Mouse (Mus musculus) layer of hippocampus, postnatal 25 days (tissue): ENCODE data around the gene Cabp4. TPM values are rescaled to one million over a fixed set of nuclear protein-coding genes. Genes with fewer than 3 reads are reported as not detected.

Experiments
- DNase-seq, 2 experiments: peaks; one replicate each; pipeline ENCODE4 v3.0.0; 2022; ENCODE audit warnings: mixed read lengths in 2 of 2, low spot score in 1 of 2; ENCODE audit errors: extremely low spot score in 1 of 2
- total RNA-seq, 2 experiments: library from RNA; stranded (reverse); gene quantifications; 2 replicates each; pipeline ENCODE4 v1.2.3; 2021

Cabp4 gene
- total RNA-seq, 2 experiments from 2014 or later, result 0.20 TPM; not detected in 1

DNA sequence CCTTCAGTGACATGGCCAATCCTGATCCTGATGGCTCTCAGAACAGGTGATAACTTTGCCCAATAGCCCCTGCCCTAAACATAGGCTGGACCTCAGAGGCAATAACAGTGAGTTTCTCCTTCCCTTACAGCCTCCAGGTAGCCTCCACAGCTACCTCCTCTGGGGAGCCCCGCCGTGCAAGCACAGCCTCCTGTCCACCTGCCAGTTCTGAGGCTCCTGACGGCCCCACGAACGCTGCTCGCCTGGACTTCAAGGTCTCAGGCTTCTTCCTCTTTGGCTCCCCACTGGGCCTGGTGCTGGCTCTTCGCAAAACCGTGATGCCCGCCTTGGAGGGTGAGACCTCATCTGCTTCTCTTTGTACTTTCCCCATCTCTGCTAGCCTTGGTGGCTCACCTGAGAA lies 35.3 kb downstream of the Cabp4 start:
- DNase-seq, result no peak

DNA sequence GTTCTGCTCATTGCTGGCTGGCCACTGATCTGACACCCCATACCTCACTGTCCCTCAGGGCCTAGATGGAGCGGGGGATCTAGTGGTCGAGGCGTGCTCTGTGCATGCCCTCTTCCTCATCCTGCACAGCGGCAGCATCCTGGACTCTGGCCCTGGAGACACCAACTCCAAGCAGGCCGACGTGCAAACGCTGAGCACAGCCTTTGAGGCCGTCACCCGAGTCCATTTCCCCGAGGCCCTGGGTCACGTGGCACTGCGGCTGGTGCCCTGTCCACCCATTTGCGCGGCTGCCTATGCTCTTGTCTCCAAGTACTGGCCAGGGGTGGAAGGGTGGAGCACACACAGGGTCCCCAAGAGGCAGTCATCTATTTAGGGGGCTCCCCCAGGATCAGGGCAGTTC lies 37.2 kb downstream of the Cabp4 start:
- DNase-seq, result no peak

DNA sequence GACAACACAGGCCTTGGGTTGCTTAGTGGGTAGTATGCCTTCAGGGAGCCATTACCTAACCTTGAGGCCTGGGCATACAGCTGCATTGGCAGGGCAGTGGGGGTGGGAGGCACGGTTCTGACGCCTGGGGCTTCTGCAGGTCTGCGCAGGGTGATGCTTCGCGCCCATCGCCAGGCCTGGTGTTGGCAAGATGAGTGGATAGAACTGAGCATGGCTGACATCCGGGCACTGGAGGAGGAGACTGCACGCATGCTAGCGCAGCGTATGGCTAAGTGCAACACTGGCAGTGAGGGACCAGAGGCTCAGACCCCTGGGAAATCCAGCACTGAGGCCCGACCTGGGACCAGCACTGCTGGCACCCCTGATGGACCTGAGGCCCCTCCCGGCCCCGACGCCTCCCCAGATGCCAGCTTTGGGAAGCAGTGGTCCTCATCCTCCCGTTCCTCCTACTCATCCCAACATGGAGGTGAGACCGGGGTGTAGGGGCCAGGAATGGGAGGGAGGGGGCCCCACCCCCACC lies 39.1 kb downstream of the Cabp4 start:
- DNase-seq, result no peak

DNA sequence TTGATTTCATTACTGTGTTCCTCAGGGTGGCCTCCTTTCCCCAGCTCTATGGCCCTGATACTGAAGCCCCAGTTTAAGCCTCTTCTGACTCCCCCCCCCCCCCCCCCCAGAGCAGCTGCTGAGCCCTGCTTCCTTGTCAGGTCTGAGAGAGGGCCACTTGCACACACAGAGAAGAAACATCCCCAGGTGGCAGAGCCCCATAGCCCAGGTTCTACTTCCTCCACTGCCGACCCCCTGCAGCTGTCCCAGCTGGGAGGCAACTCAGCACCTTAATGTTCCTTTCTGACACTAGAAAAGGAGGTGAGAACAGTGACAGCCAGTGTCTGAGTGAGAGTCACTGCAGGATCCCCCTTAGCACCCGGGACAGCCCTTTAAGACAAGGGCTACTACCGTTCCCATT lies 40.0 kb downstream of the Cabp4 start:
- DNase-seq, result no peak

DNA sequence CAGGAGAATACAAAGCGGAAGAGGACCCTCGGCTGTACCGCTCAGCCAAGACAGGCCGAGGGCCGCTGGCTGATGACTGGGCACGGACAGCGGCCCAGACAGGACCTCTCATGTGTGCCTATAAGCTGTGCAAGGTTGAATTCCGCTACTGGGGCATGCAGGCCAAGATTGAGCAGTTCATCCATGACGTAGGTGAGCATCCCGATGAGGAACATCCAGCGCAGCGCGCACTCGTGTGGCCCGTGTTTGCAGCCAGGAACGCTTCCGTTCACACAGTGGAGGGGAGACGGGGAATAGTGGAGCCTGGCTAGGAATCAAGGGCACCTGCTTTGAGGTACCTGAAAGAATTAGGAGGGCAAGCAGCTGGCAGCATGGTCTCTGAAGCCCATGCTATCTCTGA lies 40.5 kb downstream of the Cabp4 start:
- no peak for DNase-seq

DNA sequence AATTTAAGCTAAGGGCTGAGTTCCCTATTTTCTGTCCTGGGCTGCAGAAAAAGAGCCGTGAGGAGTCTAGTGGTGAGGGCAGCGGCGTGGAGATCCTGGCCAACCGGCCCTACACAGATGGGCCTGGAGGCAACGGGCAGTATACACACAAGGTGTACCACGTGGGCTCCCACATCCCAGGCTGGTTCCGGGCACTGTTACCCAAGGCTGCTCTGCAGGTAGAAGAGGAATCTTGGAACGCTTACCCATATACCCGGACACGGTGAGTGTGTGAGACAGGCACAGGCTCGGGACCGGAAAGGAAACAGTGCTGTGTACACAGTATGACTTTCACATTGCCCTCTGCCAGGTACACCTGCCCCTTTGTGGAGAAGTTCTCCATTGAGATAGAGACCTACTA lies 41.2 kb downstream of the Cabp4 start:
- no peak for DNase-seq

DNA sequence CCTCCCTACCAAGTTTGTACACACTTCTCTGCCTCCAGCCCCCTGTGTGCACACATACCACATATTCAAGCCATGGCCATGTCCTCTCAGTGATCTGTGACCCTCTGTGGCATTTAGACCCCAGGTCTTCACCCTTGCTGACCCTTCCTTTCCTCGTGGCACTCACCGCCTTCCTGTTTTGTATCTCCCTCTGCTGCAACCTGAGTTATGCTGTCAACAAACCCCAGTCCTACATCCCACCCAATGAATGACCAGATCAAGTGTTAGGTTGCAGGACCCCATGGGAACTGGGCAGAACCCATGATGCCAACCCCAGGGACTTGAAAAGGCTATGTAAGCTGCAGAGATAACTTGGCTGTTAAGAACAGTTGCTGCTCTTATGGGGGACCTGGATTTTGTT lies 41.8 kb downstream of the Cabp4 start:
- DNase-seq, result no peak

DNA sequence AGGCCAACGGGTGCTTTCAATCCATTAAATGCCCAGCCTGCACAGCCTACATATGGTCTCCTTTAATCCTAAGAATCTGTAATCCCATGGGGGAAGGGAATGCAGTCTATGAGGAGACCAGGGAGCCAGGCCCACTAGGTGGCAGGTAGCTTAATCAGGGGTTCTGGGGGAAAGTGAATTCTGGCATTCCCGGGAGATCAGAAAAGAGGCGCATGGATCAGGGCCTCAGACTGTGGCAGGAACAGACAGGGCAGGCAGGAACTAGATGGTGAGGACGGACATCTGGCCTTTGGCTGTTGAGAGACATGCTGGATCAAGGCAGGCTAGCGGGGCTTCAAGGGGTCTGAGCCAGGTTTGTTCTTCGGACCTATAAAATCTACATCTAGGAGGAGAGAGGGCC lies 42.4 kb downstream of the Cabp4 start:
- DNase-seq, result no peak

DNA sequence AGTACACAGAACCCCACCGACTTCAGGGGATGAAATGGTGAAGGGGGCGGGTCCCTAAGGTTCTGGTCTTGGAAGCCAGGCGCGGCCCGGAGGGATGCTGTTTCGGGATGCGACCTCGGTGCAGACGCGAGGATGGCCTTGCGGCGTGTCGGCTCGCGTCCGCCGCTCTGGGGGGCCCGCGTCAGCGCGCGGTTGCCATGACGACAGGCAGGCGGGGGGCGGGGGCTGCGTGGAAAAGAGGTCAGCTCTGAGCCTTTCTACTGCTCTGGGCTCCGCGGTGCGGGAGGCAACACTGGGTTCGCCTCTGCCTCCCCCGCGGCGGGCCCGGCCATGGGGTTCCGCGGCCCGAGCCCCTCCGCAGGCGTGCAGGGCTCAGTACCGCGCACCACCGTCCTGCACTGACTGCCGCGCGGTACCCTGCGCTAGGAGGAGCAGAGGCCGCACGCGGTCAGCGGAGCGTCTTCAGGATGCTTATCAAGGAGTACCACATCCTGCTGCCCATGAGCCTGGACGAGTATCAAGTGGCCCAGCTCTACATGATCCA lies 43.0 kb downstream of the Cabp4 start:
- peak; percentile 58 to 68 for DNase-seq

DNA sequence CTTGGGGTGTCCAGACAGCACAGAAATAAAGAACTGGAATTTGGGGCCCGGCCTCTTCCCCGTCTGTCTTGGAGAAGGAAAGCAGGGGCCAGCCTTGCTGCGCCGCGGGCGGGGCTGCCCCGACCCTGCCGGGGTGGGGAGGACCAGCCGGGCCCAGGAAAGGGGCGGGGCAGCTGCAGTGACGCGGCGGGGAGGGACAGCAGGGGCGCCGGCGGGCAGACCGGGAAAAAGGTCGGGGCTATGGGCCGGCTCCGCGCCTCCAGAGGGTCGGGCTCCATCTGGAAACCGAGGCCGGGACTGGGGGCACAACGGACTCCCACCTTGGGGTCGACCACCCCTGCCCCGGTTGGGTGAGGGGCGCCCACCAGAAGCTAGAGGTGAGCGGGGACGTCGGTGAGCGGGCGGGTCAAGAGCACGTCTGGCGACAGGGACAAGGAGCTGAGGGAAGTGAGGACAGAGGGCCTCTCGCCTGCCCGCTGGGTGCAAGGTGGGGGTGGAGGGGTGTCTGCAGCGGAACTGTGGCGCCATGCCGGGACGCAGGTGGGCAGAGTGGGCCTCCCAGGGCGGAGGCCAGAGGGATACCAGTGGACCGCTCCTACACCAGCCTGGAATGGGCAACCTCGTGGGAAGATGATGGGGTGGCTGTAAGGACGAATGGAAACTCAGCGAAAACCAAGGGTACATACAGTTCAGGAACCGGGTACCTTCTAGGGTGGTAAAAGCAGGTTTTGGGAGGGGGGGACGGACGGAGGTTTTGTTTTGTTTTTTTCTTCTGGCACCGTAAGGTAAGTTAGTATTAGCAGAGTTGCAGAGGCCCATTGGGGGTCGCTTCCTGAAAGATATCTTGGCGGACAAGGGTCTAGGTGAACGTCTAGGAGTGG lies 43.8 kb downstream of the Cabp4 start, which contains the start of gene Pitpnm1:
Gene Pitpnm1, plus strand, starts transcription at position 162 of the 881 bp plus-strand sequence.
- DNase-seq, result peak in 1 of 2 experiments; percentile 43

DNA sequence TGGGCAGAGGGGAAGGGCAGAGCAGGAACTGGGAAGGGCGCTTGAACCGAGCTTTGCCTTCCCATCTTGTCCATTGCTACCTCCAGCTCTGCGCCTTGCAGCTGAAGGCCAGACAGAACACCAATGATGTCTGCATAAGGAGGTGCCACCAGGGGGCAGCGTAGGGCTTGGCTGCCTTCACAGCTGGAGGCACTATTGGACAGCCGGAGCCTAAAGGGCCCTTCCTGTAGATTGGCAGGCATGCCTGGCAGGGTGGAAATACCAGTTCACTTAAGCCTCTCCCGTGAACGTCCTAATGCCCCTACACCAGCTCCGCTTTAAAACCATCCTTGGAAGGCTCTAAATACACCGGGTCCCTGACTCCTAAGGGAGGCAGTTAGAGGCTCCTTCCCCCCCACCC lies 44.8 kb downstream of the Cabp4 start:
- peak; percentile 81 to 92 for DNase-seq

DNA sequence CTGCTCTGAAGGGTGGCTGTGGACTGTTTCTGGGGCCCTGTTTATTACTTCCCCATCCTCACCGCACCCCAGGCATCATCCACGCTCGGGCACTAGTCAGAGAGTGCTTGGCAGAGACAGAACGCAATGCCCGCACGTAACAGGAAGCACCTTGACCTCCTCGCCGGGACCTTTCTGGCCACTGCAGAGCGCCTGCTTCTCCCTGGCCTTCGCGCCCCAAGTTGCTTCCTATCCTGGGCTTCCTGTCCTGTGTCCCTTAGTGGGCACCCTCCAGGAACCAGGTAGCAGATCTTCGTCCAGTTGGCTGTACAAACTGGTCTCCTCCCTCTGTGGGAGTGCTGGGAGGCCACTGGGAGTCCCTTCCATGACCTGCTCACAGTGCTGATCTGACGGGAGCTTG lies 45.4 kb downstream of the Cabp4 start:
- DNase-seq, result no peak

DNA sequence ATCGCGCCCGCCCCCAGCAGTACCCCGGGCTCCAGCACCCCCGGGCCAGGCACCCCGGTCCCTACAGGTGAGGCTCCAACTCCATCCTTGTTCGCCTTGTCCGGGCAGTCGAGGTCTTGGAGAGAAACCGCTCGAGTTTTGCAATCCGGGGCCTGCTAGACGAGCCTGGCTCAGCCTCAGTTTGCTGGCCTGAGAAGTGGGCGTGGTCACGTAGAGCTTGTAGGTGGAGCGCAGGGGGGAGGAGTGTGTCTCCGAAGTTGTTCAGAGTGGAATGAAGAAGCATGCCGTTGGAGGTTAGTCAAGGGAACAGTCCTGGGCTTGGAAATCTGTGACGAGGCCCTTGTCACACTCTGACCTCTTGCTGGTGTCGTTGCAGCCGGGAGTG lies 46.4 kb downstream of the Cabp4 start:
- DNase-seq, result no peak

DNA sequence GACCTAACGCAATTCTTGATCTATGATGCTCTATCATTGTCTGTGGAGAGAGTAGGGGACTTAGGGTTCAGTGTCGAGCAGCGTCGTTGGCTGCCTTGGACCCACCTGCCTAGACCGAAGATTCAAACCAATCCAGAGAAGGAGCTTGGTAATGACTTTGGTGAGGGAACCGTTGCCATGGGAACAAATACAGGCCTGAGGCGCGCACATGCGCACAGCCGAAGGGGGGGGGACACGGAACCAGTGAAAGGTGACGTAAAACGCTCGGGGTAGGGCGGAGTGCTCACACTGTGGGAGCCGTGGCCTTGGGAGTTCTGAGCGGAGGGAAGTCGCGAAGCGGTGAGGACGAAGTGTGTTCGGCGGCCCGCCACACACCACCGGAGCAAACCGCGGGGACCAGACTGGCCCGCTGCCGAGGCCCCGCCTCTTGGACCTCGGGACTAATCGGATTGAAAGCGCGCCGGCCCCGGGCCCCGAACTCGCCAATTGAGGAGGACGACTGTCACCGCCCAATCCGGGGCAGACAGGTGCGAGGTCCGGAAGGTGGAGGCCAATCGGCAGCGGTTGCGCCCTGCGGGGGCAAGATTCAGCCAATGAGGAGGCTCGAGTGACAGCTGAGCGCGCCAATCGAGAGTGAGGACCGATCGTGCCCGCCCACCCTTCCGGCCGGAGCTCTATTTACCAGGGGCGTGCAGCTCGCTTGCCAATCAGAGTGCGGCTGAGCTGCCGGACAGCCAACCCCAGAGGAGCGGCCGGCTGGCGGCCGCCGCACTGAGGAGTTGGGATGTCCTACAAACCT lies 47.0 kb downstream of the Cabp4 start, which contains the start of gene Cdk2ap2:
Gene Cdk2ap2, plus strand, starts transcription at position 541 of the 799 bp plus-strand sequence.
- DNase-seq, result peak; percentile 100

DNA sequence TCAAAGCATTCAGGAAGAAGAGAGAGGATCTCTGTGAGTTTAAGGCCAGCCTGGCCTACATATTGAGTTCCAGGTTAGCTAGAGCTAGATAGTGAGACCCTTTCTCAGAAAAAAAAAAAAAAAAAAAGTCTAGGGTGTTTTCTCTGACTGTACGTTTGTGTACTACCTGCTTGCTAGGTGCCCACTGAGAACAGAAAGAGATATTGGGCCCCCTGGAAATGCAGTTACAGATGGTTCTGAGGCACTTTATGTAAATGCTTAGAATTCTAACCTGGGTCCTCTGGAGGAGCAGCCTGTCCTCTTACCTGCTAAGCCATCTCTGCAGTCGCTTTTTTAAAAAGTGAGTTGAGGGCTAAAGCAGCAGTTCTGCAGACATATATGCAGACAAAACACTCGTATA lies 48.0 kb downstream of the Cabp4 start:
- DNase-seq, result no peak

DNA sequence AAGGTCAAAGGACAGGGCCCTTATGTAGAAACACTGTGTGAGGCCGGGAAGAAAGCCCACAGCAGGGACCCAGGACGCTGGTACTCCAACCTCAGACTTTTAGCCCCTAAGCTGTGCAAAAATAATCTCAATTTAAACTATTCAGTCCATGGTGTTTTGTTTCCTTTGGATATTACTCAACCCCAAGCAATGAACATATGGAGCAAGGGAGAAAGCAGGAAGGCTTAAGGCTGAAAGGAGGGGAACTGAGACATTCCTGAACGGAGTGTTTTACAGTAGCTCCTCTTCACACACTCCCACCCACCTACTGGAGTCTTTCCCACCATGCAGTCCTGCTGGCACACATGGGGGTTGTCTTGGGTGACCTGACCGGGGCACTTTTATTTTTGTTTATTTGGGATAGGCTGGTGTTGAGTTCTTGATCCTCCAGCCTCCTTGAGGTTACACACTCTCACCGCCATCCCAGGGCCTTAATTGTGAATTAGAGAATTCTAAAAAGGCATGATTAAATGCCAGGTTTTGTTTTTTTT lies 49.0 kb downstream of the Cabp4 start:
- DNase-seq, result no peak

DNA sequence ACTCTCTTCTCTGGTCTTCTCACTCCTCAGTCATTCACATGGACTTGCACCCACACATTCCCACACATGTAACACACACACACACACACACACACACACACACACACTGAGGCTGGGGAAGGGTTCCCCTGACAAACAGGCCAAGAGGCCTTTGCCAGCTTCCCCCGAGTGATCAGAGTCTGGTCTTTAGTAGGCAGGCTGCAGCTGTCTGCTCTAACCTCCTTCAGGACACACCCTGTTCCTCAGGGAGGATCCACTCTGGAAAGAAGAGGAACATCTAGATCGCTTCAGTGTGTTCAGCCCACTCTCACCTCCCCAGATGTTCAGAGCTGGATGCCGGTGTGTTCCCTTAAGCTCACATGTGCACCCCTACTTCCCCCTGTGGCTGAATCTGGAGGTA lies 49.5 kb downstream of the Cabp4 start:
- DNase-seq, result no peak

DNA sequence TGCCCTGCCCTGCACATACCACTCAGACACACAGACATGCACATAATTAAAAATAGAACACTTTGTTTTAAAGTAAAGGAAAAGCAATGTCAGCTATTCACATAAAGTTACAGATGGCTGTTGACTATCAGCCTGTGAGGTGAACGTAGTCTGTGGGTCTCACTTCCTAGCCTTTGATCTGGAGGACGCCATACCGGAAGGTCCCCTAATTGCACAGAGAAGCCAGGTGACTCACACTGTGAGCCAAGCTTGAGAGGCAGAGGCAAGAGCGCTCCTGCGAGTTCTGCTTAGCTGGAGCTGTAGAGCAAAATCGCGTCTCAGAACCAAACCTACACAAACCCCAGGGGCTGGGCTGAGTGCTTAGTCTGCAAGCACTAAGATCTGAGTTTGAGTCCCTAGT lies 50.1 kb downstream of the Cabp4 start:
- no peak for DNase-seq

DNA sequence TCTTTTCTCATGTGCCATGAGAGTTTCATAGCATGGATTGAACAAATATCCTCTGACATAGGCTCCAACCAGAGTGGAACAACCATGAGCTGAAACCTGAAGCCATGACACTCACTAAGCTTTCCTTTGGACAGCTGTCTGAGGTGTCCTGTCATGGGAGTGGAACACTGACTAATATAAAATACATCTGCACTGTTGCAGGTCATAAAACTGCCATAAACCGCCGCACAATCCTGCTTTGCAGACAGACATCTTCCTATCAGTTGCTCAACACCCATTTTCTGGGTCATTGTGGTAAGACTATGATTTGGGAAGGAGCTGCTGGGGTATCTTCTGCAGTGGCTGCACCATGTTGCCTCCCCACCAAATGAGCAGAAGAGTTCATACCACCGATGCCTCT lies 51.1 kb downstream of the Cabp4 start:
- DNase-seq, result no peak

DNA sequence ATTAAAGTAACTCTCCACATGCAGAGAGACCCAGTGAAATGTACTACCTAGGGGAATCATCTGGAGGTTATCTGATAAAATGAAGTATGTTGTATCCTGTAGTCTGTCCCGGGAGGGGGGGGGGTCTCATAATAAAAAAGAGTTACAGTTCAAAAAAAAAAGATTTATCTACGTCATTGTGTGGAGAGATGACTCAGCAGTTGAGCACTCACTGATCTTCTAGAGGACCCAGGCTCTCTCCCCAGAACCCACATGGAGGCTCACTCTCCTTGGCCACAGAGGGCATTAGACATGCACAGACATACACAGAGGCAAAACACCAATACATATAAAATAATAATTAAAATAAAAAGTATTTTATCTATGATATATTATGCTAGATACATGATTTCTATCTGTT lies 52.5 kb downstream of the Cabp4 start:
- DNase-seq, result no peak

DNA sequence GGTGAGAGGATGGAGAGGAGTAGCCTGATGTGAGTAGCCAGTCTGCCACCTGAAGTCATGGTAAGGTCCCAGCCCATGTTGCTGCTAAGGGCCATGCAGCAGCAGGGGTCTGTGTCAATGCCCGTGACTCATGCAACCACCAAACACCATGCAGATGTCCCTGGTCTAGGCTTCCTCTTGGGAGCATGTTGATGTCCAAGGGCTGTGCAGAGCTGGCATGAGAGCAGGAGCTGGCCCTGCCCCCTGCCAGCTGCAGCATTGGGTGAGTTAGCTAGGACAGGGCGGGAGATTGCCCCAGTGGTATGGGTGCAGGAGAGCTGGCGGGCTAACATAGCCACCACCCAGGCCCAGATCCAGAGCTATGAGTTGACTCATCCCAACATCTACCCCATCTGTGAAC lies 53.4 kb downstream of the Cabp4 start:
- DNase-seq, result no peak
